Mouse (Mus musculus) urinary bladder, postnatal 25 days (tissue): ENCODE results near the gene Sec22a.

Source experiments
- DNase-seq: peaks from one replicate; pipeline ENCODE4 v3.0.0; 2022; ENCODE audit warnings: low spot score

The Sec22a gene

DNA sequence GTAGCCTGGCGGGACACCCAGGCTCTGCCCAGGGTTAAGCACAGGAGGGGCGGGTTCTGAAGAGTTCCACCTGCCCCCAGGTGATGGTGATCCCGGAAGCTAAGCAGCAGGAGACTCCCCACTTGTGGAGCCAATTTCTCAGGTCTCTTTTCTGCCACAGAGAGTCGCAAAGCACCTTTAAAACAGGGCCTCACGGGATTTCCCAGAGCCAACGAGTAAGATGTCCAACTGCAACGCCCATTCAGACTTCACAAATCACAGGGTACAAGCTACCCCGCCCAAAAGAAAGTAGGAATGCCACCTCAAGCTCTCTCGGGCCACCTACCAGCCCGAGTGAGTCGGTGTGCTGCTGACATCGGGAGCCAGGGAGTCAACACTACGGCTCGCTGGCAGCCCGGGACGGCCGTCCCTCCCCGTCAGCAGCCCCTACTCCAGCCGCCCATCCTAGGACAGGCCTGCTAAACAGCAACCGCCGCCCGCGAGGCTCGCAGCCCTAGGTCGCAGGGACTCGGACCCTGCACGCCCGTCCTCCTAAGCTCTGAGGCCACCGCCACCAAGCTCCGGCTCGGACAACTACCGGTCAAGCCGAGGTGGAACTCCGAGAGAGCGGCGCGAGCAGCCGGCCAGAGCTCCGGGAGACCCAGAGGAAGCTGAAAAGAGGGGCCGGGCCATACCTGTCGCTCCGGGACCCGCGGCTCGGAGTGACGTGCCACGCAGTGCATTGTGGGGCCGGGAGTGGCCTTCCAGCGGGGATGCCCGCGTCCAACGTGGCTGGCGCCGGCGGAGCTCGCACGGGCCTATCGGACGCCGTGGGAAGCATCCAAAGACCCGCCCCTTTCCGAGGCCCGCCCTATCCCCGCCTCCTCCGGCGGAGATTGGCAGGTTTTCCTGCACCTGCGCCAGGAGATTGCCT lies at the start of gene Sec22a:
TSS of gene Sec22a (minus strand) at position 769 of the 913 bp plus-strand sequence.
- peak; percentile 91 for DNase-seq

- DNase-seq, result no peak
Measured at GRCm38 (mm10) chr16:35406706-35407105, 43.0 kb upstream of the Sec22a start.

- no peak for DNase-seq
Measured at GRCm38 (mm10) chr16:35406166-35406565, 42.4 kb upstream of the Sec22a start.

- DNase-seq, result no peak
Measured at GRCm38 (mm10) chr16:35405348-35406080, 41.8 kb upstream of the Sec22a start.

DNA sequence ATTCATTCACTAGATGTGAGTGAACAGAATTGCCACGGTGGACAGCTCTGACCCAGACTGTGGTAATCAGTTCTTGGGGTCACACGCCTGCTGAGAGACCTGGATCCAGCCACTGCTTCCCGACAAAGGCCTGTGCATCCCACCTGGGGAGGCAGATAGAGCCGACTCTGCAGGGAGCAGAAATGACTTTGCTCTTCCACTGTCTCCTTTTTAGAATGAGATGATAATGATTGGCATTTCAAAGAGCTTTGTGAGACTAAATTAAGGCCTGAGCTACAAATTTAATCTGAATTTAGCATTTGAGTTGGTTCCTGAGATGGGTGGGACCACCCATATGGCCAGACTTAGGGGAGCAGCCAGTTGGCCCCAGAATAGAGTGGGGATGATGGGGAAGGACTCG lies 41.1 kb upstream of the Sec22a start:
- no peak for DNase-seq

DNA sequence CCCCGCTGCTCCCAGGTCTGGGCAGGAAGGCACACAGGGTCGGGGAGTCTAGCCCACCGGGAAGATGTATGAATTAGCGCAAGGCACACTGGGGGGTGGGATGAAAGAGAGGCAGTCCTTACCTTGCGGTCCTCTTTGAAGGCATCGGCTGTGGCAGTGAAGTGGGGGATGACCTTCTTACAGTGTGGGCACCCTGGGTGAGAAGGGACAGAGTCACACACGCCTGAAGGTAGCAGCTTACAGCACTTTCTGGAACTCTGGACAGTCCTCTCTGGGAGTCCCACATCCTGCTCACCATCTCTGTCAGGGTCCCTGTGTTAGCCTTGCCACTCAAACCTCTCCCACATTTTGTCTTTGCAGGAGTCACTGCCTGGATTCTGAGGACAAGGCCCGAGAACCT lies 40.2 kb upstream of the Sec22a start:
- DNase-seq, result no peak

GRCm38 (mm10) chr16:35403356-35403755 lies 39.6 kb upstream of the Sec22a start:
- no peak for DNase-seq

- no peak for DNase-seq
Measured at GRCm38 (mm10) chr16:35392813-35393212, 29.1 kb upstream of the Sec22a start.

- no peak for DNase-seq
Measured at GRCm38 (mm10) chr16:35385654-35386053, 21.9 kb upstream of the Sec22a start.

DNA sequence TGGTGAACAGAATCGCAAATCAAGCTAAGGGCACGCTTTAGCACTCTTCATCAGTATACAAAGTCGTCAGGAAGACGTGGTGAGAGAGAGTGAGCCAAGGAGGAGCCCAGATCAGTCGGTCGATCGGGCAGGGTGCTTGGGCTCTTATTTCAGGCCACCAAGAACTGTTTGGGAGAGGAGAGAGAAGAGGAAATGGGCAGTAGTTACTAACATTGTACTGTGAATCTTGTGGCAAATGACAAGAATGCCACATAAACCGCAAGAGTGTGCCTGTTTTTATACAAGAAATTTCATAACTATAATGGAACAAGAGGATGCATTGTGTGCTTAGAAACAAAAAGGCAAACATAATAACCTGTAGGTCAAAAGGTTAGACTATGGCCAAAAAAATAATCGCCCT lies 16.3 kb upstream of the Sec22a start:
- DNase-seq, result no peak

- no peak for DNase-seq
Measured at GRCm38 (mm10) chr16:35379344-35379743, 15.6 kb upstream of the Sec22a start.

DNA sequence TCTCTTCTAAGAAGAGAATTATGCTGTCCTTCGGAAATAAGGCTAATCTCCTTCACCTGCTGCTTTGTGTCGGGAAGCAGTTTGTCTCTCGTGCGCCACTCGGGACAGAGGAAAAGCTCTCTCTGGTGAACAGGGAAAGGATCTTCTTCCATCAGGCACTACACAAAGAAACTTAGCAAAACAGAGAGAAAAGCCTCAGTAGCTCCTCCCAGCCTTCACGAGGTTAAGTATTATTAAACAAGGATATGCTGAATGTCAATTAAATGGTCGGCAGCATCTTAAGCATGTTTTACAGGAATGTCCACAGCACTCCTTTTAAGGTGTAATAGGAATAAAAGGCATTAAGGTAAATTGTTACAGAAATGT lies 328 bp upstream of the Sec22a start:
- no peak for DNase-seq

DNA sequence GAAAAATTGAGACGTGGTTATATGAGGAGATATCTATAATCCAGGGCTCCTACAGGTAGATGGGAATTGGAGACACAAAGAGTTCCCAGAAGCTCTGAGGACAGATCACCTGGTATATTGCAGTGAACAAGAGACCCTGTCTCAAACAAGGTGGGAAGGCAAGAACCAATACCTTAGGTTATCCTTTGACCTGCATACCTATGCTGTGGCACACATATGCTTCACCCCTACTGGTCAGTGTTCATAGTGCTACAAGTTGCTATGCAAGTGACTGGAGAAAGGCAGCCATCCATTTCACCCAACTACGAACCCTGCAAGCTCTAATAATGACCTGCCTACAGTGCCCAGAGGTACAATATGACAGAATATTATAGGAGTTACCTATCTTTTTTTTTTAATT lies 1.5 kb downstream of the Sec22a start:
- no peak for DNase-seq

DNA sequence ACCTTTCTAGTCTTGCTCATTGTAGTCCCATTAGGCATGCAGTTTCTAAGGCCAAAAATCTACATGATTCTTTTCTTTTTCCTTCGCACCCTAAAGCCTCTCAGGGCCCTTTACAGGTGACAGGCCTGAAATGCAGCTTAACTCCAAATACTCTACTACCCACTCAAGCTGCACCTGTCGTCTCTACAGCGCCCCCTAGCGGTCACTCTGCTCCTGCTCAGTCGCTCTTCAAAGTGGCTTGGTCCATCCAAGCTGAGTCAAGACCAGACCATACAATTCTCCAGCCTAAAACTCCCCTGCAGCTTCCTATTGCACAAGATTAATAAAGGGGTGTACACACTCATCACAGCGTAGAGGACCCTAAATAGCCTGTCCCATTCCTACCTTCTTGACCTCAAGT lies 3.1 kb downstream of the Sec22a start:
- DNase-seq, result peak; percentile 35

DNA sequence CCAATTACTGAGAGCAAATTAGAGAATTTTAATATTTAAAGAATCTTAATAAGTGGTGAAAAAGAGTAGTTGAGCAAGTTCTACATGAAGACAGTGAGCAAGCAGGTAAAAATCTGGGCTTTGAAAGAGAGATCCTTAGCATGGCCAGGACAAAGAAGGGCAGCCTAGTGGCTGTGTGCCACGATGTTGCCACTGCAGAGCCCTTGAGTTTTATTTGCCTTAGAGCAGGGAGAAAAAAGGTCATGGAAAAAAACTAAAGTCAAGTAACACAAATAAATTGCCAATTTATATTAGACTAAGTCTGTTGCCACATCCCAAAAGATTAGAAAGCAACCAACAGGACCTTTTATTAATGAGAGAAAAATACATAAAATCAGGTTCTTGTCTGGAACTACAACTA lies 6.3 kb downstream of the Sec22a start:
- DNase-seq, result no peak

GRCm38 (mm10) chr16:35330451-35330850 lies 33.3 kb downstream of the Sec22a start:
- DNase-seq, result no peak

DNA sequence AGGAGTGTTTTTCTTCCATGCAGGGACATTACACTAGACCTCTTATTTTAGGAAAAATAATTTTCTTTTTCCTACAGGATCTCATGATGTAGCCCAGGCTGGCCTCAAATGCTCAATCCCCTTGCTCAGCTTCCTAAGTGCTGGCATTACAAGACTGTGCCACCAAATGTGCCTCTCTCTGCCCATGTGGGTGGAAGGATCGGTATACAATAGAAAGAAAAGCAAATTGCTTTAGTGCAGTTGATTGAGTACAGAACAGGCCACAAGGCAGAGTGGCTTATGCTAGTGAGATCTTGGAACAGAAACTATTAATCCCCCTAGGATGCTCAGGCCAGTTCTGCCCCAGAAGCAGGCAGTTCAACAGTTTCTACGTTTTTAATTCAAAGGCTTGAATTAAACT lies 43.9 kb downstream of the Sec22a start:
- no peak for DNase-seq

- DNase-seq, result no peak
Measured at GRCm38 (mm10) chr16:35319335-35319734, 44.4 kb downstream of the Sec22a start.

DNA sequence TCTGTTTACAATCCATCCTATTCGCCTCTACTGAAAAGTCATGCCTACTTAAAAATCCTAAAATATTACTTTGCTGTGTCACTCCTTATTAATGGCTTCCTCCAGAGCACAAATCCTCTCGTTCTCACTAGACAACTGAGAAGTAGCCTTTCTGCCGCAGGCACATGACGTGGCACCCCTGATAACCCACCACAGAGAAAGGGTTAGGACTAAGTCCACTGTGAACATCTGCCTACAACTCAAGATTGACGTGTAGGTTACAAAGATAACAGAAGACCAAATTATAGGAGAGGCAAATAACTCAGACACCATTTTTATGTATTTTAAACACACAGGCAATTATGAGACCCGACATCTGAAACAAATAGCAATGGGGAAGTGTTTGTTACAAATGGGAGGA lies 45.3 kb downstream of the Sec22a start:
- no peak for DNase-seq

DNA sequence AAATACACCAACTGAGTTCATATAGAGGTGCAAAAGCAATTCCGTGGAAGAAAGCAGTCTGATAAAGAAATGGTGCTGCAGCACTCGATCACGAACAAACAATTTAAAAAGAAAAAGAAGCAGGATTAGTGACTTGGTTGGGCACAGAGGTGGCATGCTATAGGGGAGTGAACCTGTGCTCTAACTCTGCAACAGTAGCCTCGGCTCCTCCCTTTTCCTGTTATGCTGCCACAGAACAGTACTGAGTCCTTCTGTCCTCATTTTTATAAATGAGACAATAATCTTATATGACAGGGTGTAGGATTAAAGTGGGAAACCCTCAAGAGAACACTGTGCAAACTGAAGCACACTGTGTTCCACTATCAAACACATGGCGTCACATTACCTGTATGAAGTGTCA lies 46.3 kb downstream of the Sec22a start:
- DNase-seq, result no peak

GRCm38 (mm10) chr16:35316856-35317264 lies 46.9 kb downstream of the Sec22a start:
- DNase-seq, result no peak

- DNase-seq, result no peak
Measured at GRCm38 (mm10) chr16:35315496-35315895, 48.2 kb downstream of the Sec22a start.

DNA sequence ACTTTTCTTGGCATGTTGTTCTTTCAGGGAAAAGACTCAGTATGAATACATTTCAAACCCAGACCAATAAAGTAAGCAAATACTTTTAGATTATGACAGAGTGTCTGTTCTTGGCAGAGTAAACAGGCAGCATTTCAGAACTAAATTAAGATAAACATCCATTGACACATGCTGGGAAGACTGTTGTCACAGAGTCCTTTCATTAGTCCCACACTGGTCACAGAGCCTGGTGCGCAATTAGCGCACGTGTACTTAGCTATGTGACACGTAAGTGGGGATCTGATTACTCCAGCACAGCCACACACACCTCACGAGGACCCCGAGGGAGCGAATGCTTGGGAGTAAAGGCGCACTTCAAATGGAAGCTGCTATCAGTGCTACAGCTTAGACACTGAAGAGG lies 52.1 kb downstream of the Sec22a start:
- DNase-seq, result no peak
